Mouse (Mus musculus): ENCODE results near the gene Tet3. TPM values are rescaled to one million over a fixed set of nuclear protein-coding genes. Genes with fewer than 3 reads are reported as not detected.

Gene Tet3
- polyA plus RNA-seq, 1 experiment, result 0.77 TPM

DNA sequence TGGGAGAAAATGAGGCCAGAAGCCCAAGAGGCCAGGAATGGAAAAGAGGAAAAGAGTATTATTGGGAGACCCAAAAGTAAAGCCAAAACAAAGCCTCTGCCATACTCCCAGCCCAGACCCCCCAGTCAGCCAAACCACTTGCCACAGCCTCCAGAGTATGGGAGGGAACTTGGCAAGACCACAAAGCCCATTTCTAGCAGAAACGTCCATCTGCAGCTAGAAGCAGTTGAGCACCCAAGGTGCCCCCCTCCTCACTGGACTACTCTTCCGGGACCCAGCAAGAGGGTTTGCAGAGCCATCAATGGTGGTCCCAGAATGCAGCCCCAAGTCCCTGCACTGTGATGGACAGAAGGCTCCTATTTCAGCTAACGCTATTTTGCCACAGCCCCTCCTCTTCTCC, 21.1 kb downstream of the Tet3 start:
- H3K4me3 ChIP-seq (replicated peaks), result no peak overlapping the region
- H3K27me3 ChIP-seq (ENCODE audit: control insufficient read depth), result no peaks in the 10 kb centered on the region
- peaks cover 55% of the 10 kb centered on the region for H3K36me3 ChIP-seq (ENCODE audit: control insufficient read depth)
- H3K9me3 ChIP-seq (ENCODE audit: control insufficient read depth, low read length), result no peaks in the 10 kb centered on the region
- peaks cover 48% of the 10 kb centered on the region for H3K4me1 ChIP-seq (ENCODE audit: control insufficient read depth)
- TF ChIP-seq GATA1 (IDR thresholded peaks at IDR 0.05; ENCODE audit: low read length), result no peak
- TF ChIP-seq TAL1 (IDR thresholded peaks at IDR 0.05; ENCODE audit: low read length), result no peak

DNA sequence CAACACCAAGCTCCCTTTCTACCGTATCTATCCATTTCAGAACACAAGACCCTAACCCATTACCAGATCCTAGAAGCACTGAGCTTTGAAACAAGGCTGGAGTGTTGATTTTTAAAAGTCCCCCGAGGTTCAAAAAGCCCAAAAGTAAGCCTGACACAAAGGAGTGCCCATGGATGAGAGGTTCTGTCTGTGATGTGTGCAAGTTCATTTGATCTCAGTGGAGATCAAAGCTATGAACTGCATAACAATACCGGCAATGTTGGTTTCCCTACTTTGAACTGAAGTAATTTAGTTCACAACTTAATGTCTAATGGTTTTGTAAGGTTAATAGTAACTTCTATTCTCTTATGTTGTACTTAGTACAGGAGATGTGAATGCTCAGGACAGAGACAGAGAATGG, 21.7 kb downstream of the Tet3 start:
- TF ChIP-seq GATA1 (IDR thresholded peaks at IDR 0.05; ENCODE audit: low read length), result no peak
- TF ChIP-seq TAL1 (IDR thresholded peaks at IDR 0.05; ENCODE audit: low read length), result no peak
- Histone ChIP-seq H3K4me1 (ENCODE audit: control insufficient read depth) (peaks cover 42% of the 10 kb centered on the region), H3K4me3 (replicated peaks) (no peak overlapping the region), H3K27me3 (ENCODE audit: control insufficient read depth) (no peaks in the 10 kb centered on the region), H3K36me3 (ENCODE audit: control insufficient read depth) (peaks cover 56% of the 10 kb centered on the region), H3K9me3 (ENCODE audit: control insufficient read depth, low read length) (no peaks in the 10 kb centered on the region)

DNA sequence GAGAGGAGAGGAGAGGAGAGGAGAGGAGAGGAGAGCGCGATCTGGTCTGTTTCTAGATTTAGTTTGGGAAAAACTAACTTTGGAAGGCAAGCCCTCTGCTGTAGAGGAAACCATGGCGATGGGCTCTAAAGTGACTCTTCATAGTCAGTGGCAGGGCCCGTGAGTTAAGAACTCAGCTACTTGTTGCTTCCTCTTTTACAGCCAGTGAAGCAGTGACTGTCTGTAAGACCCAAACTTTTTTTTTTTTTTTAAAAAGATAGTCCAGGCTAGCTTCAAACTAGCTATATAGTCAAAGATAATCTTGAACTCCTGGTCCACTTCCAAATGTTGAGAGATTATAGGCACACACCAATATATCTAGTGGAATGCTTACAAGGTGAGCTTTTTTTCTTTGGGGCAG, 22.3 kb downstream of the Tet3 start:
- Histone ChIP-seq H3K27me3 (ENCODE audit: control insufficient read depth) (no peaks in the 10 kb centered on the region), H3K36me3 (ENCODE audit: control insufficient read depth) (peaks cover 60% of the 10 kb centered on the region), H3K4me1 (ENCODE audit: control insufficient read depth) (peaks cover 35% of the 10 kb centered on the region), H3K9me3 (ENCODE audit: control insufficient read depth, low read length) (no peaks in the 10 kb centered on the region), H3K4me3 (replicated peaks) (no peak overlapping the region)
- no peak for TF ChIP-seq TAL1 (IDR thresholded peaks at IDR 0.05; ENCODE audit: low read length)
- no peak for TF ChIP-seq GATA1 (IDR thresholded peaks at IDR 0.05; ENCODE audit: low read length)

DNA sequence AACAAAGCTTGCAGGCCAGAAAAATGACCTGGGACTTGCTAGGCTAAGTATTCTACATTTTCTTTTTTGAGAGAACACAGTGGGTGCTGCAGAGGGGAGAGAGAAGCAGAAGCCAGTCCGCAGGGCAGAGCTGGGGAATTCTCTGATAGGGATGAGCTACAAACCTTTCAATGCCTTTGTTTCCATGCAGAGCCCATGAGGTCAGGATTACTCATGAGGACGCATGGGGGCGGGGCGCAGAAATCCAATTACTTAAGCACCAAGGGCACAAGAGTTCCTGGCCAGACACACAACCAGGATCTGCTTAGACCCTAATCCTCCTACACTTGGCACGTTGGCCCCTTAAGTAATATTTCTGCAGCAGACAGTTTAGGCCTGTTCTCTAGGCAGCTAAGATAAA, 23.7 kb downstream of the Tet3 start:
- TF ChIP-seq GATA1 (IDR thresholded peaks at IDR 0.05; ENCODE audit: low read length) (no peak), TAL1 (IDR thresholded peaks at IDR 0.05; ENCODE audit: low read length) (no peak)
- peaks cover 66% of the 10 kb centered on the region for H3K36me3 ChIP-seq (ENCODE audit: control insufficient read depth)
- no peaks in the 10 kb centered on the region for H3K27me3 ChIP-seq (ENCODE audit: control insufficient read depth)
- H3K4me1 ChIP-seq (ENCODE audit: control insufficient read depth), result peaks cover 23% of the 10 kb centered on the region
- no peaks in the 10 kb centered on the region for H3K9me3 ChIP-seq (ENCODE audit: control insufficient read depth, low read length)
- H3K4me3 ChIP-seq (replicated peaks), result no peak overlapping the region

DNA sequence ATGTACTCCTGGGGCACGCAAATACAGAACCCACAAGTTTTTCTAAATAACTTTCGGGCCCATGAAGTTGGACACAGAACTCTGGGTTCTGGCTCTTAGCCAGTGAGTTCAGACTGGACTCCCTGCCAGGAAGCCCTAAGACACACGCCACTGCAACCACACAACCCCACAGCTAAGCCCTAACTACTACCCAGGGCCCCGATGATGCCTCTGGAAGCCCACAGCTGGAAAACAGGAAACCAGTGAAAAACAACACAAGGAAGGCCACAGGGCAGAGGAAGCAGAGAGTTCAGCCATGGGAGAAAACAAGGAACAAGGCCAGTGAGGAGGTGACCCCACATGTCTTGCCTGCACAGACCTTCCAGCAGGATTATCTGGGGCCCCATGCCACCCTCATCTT, 25.3 kb downstream of the Tet3 start:
- TF ChIP-seq GATA1 (IDR thresholded peaks at IDR 0.05; ENCODE audit: low read length) (no peak), TAL1 (IDR thresholded peaks at IDR 0.05; ENCODE audit: low read length) (no peak)
- peaks cover 8% of the 10 kb centered on the region for H3K4me1 ChIP-seq (ENCODE audit: control insufficient read depth)
- no peaks in the 10 kb centered on the region for H3K27me3 ChIP-seq (ENCODE audit: control insufficient read depth)
- H3K9me3 ChIP-seq (ENCODE audit: control insufficient read depth, low read length), result no peaks in the 10 kb centered on the region
- H3K36me3 ChIP-seq (ENCODE audit: control insufficient read depth), result peaks cover 59% of the 10 kb centered on the region
- no peak overlapping the region for H3K4me3 ChIP-seq (replicated peaks)

DNA sequence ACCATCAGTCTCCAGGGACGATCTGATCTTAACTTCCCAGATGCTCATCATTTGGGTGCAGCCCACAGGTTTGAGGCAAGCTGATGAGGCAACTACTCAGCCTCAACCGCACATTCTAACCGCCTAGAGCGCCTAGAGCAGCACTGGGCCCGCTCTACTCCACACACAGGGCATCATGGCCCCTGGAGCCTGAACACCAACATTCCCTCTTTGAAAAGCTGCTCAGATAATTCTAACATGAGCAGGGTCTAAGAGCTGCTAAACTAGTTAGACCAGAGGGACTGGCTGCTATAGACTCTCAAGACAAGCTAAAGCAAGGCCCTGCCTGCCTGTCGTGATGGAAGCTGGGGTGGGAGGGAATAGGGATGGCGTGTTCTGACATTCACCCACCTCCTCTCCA, 25.9 kb downstream of the Tet3 start:
- Histone ChIP-seq H3K4me1 (ENCODE audit: control insufficient read depth) (peaks cover 7% of the 10 kb centered on the region), H3K9me3 (ENCODE audit: control insufficient read depth, low read length) (no peaks in the 10 kb centered on the region), H3K4me3 (replicated peaks) (no peak overlapping the region), H3K27me3 (ENCODE audit: control insufficient read depth) (no peaks in the 10 kb centered on the region), H3K36me3 (ENCODE audit: control insufficient read depth) (peaks cover 59% of the 10 kb centered on the region)
- TF ChIP-seq GATA1 (IDR thresholded peaks at IDR 0.05; ENCODE audit: low read length), result no peak
- no peak for TF ChIP-seq TAL1 (IDR thresholded peaks at IDR 0.05; ENCODE audit: low read length)

DNA sequence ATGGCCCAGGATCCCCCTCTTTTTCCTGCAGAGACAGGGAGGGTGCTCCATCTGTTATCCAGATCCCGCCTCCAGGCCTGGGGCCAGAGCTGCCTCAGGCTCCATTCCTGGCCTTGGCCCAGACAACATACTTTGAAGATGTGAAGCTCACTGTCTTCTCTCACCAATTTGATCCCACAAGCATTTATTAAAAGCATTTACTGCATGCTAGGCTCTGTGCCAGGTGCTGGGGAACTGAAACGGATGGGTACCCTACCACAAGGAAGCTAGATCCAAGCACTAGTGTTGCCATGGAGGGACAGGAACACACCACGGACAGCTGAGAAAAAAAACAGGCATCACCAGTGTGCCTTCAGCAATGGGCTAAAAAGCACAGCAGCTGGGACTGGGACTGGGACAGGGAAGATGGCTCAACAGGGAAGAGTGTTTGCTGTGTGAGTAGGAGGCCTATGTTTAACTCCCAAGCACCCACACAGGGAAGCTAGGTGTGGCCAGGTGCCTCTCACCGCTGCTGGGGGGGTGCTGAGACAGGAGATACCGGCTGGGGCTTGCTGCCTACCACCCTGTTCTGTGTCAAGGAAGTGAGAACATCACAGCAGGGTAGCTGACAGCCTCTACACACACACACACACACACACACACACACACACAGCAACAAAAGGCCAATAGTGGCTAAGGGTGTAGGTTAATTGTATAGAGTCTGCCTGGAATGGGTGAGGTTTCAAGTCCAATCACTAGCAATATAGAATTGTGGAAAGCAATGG, 30.7 kb downstream of the Tet3 start:
- Histone ChIP-seq H3K36me3 (ENCODE audit: control insufficient read depth) (peaks cover 58% of the 10 kb centered on the region), H3K4me1 (ENCODE audit: control insufficient read depth) (peaks cover 7% of the 10 kb centered on the region), H3K9me3 (ENCODE audit: control insufficient read depth, low read length) (no peaks in the 10 kb centered on the region), H3K4me3 (replicated peaks) (no peak overlapping the region), H3K27me3 (ENCODE audit: control insufficient read depth) (no peaks in the 10 kb centered on the region)
- TF ChIP-seq GATA1 (IDR thresholded peaks at IDR 0.05; ENCODE audit: low read length), result no peak
- no peak for TF ChIP-seq TAL1 (IDR thresholded peaks at IDR 0.05; ENCODE audit: low read length)

DNA sequence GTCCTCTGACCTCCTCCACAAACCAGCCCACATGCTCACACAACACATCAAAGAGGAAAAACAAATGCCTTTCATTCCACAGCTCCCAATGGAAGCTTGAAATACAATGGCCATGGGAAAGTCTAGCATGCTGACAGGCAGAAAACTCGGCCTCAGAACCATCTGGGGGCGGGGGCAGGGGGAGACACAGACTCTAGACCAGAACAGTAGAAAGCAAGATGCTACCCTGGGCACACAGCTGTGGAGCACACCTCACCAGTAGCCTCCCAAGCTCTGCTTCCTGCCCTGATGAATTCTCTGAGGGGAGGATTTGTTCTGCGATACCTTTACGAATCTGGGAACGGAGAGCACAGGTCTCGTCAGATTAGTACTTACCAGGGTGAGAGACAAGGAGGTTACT, 31.4 kb downstream of the Tet3 start:
- Histone ChIP-seq H3K9me3 (ENCODE audit: control insufficient read depth, low read length) (no peaks in the 10 kb centered on the region), H3K36me3 (ENCODE audit: control insufficient read depth) (peaks cover 58% of the 10 kb centered on the region), H3K27me3 (ENCODE audit: control insufficient read depth) (no peaks in the 10 kb centered on the region), H3K4me3 (replicated peaks) (no peak overlapping the region), H3K4me1 (ENCODE audit: control insufficient read depth) (peaks cover 7% of the 10 kb centered on the region)
- TF ChIP-seq GATA1 (IDR thresholded peaks at IDR 0.05; ENCODE audit: low read length) (no peak), TAL1 (IDR thresholded peaks at IDR 0.05; ENCODE audit: low read length) (no peak)

DNA sequence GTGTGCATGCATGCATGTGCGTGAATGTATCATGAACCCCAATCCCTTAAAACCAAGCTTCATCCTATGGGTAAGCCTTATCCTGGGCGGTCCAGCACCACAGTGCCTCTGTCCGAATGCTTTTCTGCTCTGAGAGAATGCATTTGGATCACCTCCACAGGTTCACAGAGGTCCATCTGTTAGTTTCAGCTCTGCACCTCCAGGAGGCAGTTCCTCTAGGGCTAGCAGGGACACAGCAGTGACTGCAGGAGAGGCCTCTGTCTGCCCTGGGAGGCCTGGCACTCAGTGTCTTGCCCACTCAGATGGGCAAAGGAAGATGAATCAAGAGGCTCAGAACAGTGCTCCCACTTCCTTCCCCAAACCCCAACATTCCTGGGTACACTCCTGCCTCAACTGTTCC, 32.3 kb downstream of the Tet3 start:
- Histone ChIP-seq H3K36me3 (ENCODE audit: control insufficient read depth) (peaks cover 60% of the 10 kb centered on the region), H3K9me3 (ENCODE audit: control insufficient read depth, low read length) (no peaks in the 10 kb centered on the region), H3K4me1 (ENCODE audit: control insufficient read depth) (peaks cover 11% of the 10 kb centered on the region), H3K4me3 (replicated peaks) (no peak overlapping the region), H3K27me3 (ENCODE audit: control insufficient read depth) (no peaks in the 10 kb centered on the region)
- no peak for TF ChIP-seq GATA1 (IDR thresholded peaks at IDR 0.05; ENCODE audit: low read length)
- TF ChIP-seq TAL1 (IDR thresholded peaks at IDR 0.05; ENCODE audit: low read length), result no peak

DNA sequence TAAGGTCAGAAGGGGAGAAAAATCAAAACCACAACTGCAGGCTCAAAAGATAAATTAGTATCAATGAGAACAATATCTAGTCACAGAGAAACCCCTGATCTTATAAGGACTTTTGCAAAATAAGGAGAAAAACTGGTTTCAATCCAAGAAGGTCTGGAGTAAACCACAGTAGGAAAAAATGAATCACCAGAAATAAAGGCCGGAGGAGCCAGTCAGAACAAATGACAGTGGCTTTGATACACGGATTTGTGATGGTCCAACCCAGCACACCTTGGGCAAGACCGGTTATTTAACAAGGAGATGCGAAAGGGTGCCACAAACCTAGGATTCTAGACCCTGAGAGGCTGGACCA, 34.9 kb downstream of the Tet3 start:
- TF ChIP-seq TAL1 (IDR thresholded peaks at IDR 0.05; ENCODE audit: low read length) (no peak), GATA1 (IDR thresholded peaks at IDR 0.05; ENCODE audit: low read length) (no peak)
- H3K4me3 ChIP-seq (replicated peaks), result no peak overlapping the region
- no peaks in the 10 kb centered on the region for H3K27me3 ChIP-seq (ENCODE audit: control insufficient read depth)
- H3K9me3 ChIP-seq (ENCODE audit: control insufficient read depth, low read length), result no peaks in the 10 kb centered on the region
- peaks cover 66% of the 10 kb centered on the region for H3K36me3 ChIP-seq (ENCODE audit: control insufficient read depth)
- H3K4me1 ChIP-seq (ENCODE audit: control insufficient read depth), result peaks cover 11% of the 10 kb centered on the region
